Mouse (Mus musculus): ENCODE results near the gene Cdh4.

The Cdh4 gene

DNA sequence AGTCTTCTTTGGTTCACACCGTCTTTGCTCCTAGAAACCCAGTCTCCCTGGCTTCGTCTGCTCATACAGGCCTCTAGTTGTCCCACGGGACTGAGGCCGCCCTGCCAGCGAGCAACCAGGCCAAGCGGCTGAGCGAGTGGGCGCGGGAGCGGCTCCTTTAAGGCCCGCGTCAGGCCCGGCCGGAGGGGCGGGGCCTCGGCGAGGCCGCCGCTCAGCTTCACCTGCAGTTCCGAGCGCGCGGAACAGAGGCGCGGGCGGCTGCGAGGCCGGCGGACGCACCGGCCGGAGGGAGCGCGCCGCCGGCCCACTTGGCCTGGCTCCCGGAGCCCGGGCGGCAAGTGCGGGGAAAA is at the start of gene Cdh4:
Gene Cdh4 (plus strand): TSS at position 241 of the 350 bp plus-strand sequence.
- peak; percentile 75 for ATAC-seq (ENCODE audit: low TSS enrichment)

- ATAC-seq (ENCODE audit: low TSS enrichment): no peak
These were observed 46.8 kb upstream of the Cdh4 start for GRCm38 (mm10) chr2:179395442-179395841.

DNA sequence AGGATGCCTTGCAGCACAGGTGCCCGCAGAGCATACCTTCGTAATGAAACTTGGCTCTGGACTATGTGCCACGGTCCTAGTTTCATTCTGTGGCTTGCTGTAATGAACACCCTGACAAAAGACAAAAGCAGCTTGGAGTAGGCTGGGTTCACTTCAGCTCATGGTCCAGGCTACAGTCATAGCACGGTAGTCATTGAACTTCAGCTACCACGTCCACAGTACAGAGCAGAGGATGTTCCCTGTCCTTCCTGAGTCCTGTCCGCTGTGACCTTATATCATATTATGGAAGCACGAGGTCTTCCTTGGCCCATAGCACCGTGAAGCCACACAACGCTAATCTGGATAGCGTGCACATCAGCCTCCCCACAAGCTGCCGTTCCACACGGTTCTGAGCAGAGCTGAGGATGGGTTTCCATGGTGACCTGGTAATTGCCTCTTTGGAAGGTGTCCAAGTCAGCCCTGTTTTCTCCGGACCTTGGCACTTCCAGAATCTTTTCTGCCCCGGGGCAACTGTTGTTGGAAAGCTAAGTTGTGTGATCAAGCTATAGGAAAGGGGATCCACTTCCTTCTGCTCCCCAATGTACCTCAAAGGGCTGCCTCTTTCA is 42.5 kb upstream of the Cdh4 start:
- ATAC-seq (ENCODE audit: low TSS enrichment): no peak

GRCm38 (mm10) chr2:179410866-179411561 is 31.2 kb upstream of the Cdh4 start:
- ATAC-seq (ENCODE audit: low TSS enrichment): no peak

GRCm38 (mm10) chr2:179412966-179413365 is 29.3 kb upstream of the Cdh4 start:
- no peak for ATAC-seq (ENCODE audit: low TSS enrichment)

GRCm38 (mm10) chr2:179414253-179414652 is 28.0 kb upstream of the Cdh4 start:
- ATAC-seq (ENCODE audit: low TSS enrichment): no peak

GRCm38 (mm10) chr2:179414704-179415103 is 27.5 kb upstream of the Cdh4 start:
- ATAC-seq (ENCODE audit: low TSS enrichment): no peak

- ATAC-seq (ENCODE audit: low TSS enrichment): no peak
These were observed 26.3 kb upstream of the Cdh4 start for GRCm38 (mm10) chr2:179415892-179416403.

- ATAC-seq (ENCODE audit: low TSS enrichment): no peak
These were observed 25.5 kb upstream of the Cdh4 start for GRCm38 (mm10) chr2:179416587-179417227.

- ATAC-seq (ENCODE audit: low TSS enrichment): no peak
These were observed 16.6 kb upstream of the Cdh4 start for GRCm38 (mm10) chr2:179425602-179426001.

- ATAC-seq (ENCODE audit: low TSS enrichment): no peak
These were observed 13.3 kb upstream of the Cdh4 start for GRCm38 (mm10) chr2:179428889-179429288.

DNA sequence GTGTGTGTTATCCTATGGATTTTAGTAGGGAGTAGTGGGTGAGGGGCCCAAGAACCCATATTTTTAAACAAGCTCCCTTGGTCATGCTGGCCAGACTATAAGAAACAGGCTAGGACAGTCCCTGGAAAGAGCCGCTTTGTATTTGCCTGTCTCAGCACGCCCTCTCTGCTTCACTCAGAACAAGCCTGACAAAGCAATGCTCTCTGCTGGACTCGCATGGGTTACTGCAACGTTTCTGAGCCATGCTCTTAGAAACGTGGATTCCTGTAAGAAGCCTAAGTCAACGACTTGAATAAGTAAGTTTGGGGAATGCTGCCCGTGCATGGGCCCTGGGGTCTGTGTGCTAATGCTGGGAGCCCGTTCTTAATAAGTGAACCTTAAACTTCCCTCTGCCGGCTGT is 2.1 kb upstream of the Cdh4 start:
- ATAC-seq (ENCODE audit: low TSS enrichment): no peak

- no peak for ATAC-seq (ENCODE audit: low TSS enrichment)
These were observed 1.1 kb upstream of the Cdh4 start for GRCm38 (mm10) chr2:179441086-179441485.

DNA sequence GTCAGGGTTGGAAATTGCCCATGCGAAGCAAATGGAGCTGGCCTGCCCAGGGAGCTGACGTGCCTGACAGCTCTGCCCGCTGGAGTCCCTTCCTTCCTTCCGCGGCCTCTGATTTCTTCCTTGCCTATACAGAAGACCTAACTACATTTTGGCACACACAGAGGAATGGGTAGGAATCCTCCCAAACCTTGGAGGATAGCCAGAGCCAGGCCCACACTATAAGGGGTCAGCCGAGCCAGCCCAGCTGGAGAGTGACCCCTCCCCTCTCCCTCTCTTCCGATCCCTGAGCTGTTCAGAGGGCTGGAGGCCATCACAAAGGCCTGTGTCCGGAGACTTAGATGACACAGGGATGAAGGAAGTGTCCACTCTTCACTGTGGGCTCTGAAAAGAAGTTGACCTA is 514 bp upstream of the Cdh4 start:
- no peak for ATAC-seq (ENCODE audit: low TSS enrichment)

- peak; percentile 42 for ATAC-seq (ENCODE audit: low TSS enrichment)
These were observed 452 bp downstream of the Cdh4 start for GRCm38 (mm10) chr2:179442541-179443225.

DNA sequence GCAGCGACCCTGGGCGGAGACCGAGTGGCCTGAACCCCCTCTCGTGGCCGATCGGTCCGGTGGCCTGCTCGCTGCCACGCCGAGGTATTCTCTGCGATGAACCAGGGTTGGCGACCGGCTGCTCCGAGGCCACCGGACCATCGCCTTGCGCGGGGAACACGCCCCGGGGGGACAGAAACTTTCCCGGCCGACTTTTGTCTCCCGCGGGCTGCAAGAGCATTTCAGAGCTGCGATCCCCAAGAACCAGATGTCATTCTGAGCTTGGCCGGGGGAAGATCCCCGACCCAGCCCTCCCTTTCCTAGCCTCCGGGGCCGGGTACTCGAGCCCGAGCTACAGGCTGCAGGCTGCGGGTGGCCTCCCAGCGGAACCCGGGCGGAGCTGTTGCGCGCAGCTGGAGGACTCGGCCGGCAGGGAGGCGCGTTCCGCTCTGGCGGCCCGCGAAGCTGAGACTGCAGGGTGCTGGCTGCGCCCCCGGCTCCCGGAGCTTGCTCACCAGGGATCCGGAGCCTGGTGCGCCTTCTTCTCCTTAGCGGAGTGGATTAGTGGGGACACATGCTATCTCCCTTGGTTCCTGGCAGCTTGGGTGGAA is 1.1 kb downstream of the Cdh4 start:
- peak; percentile 58 for ATAC-seq (ENCODE audit: low TSS enrichment)

DNA sequence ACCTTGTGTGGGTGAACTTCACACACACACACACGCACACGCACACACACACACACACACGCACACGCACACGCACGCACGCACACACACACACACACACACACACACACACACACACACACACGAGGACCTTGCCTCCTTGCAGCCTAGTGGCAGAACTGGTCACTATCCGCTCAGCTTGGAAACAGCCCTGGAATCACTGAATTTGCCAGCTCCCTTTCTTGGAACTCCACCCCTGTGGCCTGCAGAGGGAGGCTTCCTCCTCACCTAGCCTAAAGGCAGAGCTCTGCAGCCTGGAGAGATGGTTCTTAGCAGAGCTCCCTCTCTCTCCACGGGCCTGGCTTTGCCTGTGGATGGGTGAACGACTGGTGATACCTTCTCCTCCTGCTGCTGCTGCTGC is 1.7 kb downstream of the Cdh4 start:
- no peak for ATAC-seq (ENCODE audit: low TSS enrichment)

DNA sequence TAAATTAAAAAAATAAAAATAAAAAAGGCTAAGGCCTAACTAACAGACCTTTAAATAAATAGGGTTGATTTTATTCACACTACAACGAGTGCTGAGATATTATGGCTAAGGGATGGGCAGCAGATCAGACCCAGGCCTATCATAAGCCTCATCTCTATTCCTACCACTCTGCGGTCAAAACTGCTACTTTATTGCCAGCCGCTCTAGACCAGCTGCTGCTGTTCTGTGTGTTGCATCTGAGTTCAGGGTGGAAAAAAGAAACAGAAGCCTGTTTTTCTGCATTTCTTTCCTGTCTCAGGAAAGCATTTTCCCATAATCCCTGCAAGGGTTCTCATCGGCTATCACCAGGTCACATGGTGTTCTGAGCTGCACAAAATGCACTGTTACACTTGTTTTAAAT is 6.0 kb downstream of the Cdh4 start:
- ATAC-seq (ENCODE audit: low TSS enrichment): no peak

- no peak for ATAC-seq (ENCODE audit: low TSS enrichment)
These were observed 6.8 kb downstream of the Cdh4 start for GRCm38 (mm10) chr2:179449018-179449417.

GRCm38 (mm10) chr2:179459196-179459595 is 17.0 kb downstream of the Cdh4 start:
- no peak for ATAC-seq (ENCODE audit: low TSS enrichment)

DNA sequence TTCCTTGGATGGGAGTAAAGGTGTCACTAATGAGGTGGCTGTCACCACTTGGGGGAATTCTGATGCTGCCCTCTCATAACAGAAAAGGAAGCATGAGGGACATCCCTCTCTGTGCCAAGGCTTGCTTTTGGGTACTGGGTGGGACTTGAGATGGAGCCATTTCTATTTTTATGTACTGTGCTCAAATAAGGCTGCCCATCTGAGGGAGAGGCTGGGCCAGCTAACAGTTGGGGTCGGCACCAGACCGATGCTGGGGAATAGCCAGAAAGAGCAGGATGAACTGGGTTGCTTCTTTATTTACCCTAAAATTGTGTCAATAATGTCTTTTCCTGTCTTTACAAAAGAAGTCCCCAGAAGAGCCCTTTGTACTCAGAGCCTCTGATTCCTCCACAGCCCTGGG is 17.4 kb downstream of the Cdh4 start:
- ATAC-seq (ENCODE audit: low TSS enrichment): no peak

DNA sequence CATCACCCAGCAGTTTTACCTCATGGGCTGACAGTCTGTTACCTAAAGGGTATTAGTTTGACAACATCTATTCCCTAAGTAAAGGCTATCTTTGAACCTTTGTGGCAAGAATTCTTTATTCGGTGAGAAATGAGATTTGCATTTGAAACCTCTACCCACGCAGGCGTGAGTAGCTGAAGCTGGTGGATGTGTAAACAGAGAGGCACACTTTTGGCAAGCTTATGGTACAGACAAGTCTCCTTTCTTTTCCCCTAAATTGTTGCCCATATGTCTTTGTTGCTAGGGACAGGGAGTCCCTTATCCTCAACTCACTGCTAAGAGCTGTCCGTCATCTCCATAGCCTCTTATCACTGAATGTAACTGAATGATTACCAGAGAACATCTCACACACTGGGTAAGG is 21.3 kb downstream of the Cdh4 start:
- ATAC-seq (ENCODE audit: low TSS enrichment): peak; percentile 70
